Comparison of ENCODE assay signal across 18 mouse cellular contexts in the genomic region with DNA sequence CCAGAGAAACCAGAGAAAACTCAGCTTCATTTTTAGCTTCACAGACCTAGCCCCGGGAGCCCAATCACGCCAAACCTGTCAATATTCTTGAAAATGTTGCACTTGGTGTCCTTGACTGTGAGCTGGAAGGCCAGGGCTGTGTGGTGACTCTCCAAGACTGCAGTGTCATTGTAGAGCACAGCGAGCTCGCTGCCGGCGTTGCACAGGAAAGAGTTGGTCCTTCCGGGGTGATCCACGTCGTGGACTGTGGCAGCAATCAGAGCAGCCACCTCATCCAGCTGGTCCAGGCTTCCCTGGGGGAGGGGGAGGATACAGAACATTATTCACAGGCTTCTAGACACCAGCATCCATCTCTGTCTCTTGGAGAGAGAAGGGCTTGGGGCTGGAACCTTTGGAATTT. TPM values are rescaled to one million over a fixed set of nuclear protein-coding genes. Genes with fewer than 3 reads are reported as not detected.
A peak's percentile ranks its signal among the peaks of the same experiment; 100 is the strongest.
DNase-seq lines count a peak whose midpoint lies in the region; ATAC-seq and TF ChIP-seq lines count a peak whose summit lies in the region.
"Had no signal": no experiment of that assay in that cellular context is flagged by ENCODE, and none has a peak within 500 bp of the region (broad histone marks: within the 10 kb centered on the region; RNA-seq: fewer than 3 reads in every experiment).

No protein-coding gene starts in this region.

- intact Hi-C loops in left cerebral cortex, adult 2 months (cut with DNase I), result loop anchor here (5.0 kb wide), 1 partner anchor 188 kb away; no protein-coding TSS in a partner anchor
- intact Hi-C loops in left cerebral cortex, postnatal 10 days (cut with DNase I), result no loop called here

- H3K27ac ChIP-seq in left cerebral cortex, adult 2 months, result peak overlapping the region; percentile 87
- peak overlapping the region; percentile 42 for H3K27ac ChIP-seq in macrophage
- H3K27ac ChIP-seq: hindbrain, embryonic 14.5 days; limb, embryonic 15.5 days; midbrain, embryonic 15.5 days had no signal

- TF ChIP-seq CTCF in left cerebral cortex, adult 2 months (IDR thresholded peaks at IDR 0.05), result no peak

- no peaks in the 10 kb centered on the region for H3K79me2 ChIP-seq in macrophage (ENCODE audit: inconsistent target)

- H3K36me3 ChIP-seq in macrophage (ENCODE audit: inconsistent target), result peaks cover 15% of the 10 kb centered on the region
- H3K36me3 ChIP-seq: midbrain, embryonic 15.5 days had no signal

- WGBS in macrophage (ENCODE audit: missing documents), result 20% methylated on average over 9 of the region's 9 CpGs

- peak; percentile 28 for ATAC-seq in activated CD4-positive, CD25-positive, alpha-beta regulatory T cell, adult 4 months
- ATAC-seq: forebrain, embryonic 14.5 days; intestine, embryonic 16.5 days; midbrain, embryonic 15.5 days had no signal

- H3K4me3 ChIP-seq in left cerebral cortex, adult 2 months, result no peak overlapping the region
- peak overlapping the region; percentile 7; the same call in 1 of the 2 replicates for H3K4me3 ChIP-seq in macrophage (ENCODE audit: inconsistent target)
- H3K4me3 ChIP-seq: limb, embryonic 15.5 days; midbrain, embryonic 15.5 days had no signal

- DNase-seq in left cerebral cortex, adult 2 months (ENCODE audit: extremely low spot score in 1 of 2, low spot score in 2 of 2), result no peak
- DNase-seq in left cerebral cortex, postnatal 10 days (ENCODE audit: extremely low spot score in 1 of 2, low spot score in 2 of 2), result no peak
- peak; percentile 76 to 77 for DNase-seq in adrenal gland, postnatal 36 days
- DNase-seq in heart, adult 9 months (ENCODE audit: low spot score in 2 of 2), result no peak
- DNase-seq in heart, adult 11 months, result no peak
- no peak for DNase-seq in lung, postnatal 14 days
- DNase-seq: cerebellum, adult 8-10 months; heart, adult 18-20 months; kidney, postnatal 10 days; lung, postnatal 36 days; spleen, adult 18-20 months had no signal

RNA-seq across cellular contexts. Expression of a gene that starts 58.0 kb away (rescaled TPM):
- 10 to 100 TPM; 20.0 to 20.9 TPM for total RNA-seq in left cerebral cortex, adult 2 months (2021)
- 10 to 100 TPM; 23.9 to 26.6 TPM for total RNA-seq in left cerebral cortex, postnatal 10 days (2021)
- polyA plus RNA-seq in activated CD4-positive, CD25-positive, alpha-beta regulatory T cell, adult 4 months (2017; shearing (Covaris generic)), result 1 to 10 TPM; 3.7 to 4.1 TPM
- total RNA-seq in adrenal gland, postnatal 36 days (2021), result 10 to 100 TPM; 19.1 to 21.1 TPM
- total RNA-seq in macrophage (2018; cell fraction: chromatin; rRNA removed), result 100 to 1,000 TPM in 16 of 26 experiments, 10 to 100 TPM in 10; 29.6 to 150 (median 117) TPM
- total RNA-seq in macrophage (2018; cell fraction: cytosol; rRNA removed), result 10 to 100 TPM; 36.8 to 62.0 (median 48.9) TPM
- total RNA-seq in macrophage (2018; cell fraction: nucleus; rRNA removed), result 100 to 1,000 TPM in 6 of 26 experiments, 10 to 100 TPM in 20; 29.7 to 132 (median 83.1) TPM
- 49.1 to 69.6 TPM (median 49.5 TPM) in 3 replicates for polyA plus RNA-seq in macrophage (2018)

Comparison
In these comparisons a context has a peak if more than half of its experiments do, and no peak if none do; other contexts are left out.
1. DNase-seq: peak in adrenal gland, postnatal 36 days (2 of 2); none in left cerebral cortex, adult 2 months (0 of 2), left cerebral cortex, postnatal 10 days (0 of 2), heart, adult 9 months (0 of 2), heart, adult 11 months (single experiment) and lung, postnatal 14 days (single experiment).